Mouse (Mus musculus) spleen, adult 18-20 months (tissue): ENCODE results near the gene Slco3a1.
"Not testable (repeated sequence)": the region's sequence is repeated elsewhere in the genome, so short reads cannot be mapped to it uniquely, and the experiment has no call there.

Source experiments
- DNase-seq, 2 experiments: peaks; one replicate each; pipeline ENCODE4 v3.0.0; 2022; ENCODE audit warnings: mixed read lengths in 2 of 2

Slco3a1 gene

DNA sequence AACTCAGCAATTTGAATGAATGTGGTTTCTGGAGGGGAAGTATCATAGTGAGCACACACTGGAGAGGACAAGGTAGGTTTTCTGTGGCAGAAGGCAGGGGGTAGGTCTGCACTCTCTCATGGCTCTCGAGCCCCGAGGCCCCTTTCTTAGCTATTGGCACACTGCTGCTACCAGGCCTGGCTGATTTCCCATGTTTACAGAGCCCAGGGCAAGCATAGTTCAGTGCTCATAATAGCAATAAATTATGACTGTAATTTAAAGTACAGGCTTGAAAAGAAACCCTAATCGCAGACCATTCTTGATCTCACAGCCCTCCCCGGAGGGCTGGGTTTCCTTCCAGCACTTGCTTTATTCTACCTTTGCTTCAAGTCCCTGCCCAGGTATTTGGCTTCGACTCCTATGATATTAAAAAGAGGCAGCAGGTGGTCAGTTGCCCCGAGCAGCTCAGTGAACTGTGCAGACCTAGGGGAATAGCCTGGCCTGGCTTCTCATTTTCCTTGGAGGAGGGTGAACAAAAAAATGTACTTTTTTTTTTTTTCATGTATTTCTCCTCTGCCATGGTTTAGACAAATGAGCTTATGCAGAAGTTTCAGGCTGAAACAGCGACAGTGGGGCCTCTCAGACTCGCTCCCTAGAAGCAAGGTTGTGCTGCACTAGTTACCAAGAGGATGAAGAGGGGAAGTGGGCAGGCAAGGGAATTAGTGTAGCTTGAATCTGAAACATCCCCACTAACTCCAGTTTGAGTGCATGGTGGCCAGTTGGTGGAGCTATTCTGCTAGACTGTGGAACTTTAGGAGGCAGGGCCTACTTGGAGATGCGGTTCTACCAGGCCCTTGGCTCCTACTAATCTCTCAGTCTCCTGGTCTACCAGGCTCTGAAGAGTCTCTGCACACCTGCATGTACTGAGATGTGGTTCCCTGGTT, 130.4 kb downstream of the Slco3a1 start:
- DNase-seq: no peak

DNA sequence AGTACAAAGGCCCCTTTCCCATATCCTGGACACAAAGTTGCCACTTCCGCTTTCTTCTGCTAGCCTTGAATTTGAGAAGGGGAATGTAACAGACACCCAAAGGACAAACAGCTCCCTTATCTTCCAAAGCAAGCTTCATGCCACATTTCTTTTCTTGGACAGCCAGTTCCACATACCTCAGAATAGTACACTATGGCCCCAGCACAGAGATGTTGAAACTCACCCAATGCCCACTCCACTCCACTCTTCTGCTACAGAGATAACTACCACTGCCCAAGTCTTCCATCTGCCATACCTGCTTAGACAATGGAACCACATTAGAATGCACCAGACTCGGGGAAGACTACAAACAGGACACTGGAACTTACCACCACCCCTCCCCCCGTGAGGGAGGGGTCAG, 131.3 kb downstream of the Slco3a1 start:
- DNase-seq: no peak

DNA sequence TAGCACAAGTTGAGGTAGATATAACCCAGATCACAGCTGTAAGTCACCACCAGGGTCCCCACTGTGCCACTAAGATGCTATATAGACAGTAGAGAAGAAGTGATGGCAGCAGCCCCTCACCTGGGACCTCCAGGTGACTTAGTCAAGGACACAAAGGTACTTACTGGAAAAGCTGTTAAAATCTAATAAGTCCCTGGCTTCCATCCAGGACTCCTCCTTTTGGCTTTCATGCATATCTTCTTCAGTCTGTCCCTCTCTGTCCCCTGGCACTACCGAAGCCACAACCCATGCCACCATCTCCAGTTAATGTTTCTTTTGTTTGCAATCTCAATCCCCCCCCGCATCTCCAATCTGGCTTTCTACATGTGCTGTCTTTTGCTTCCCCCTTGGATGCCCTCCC, 131.8 kb downstream of the Slco3a1 start:
- no peak for DNase-seq

DNA sequence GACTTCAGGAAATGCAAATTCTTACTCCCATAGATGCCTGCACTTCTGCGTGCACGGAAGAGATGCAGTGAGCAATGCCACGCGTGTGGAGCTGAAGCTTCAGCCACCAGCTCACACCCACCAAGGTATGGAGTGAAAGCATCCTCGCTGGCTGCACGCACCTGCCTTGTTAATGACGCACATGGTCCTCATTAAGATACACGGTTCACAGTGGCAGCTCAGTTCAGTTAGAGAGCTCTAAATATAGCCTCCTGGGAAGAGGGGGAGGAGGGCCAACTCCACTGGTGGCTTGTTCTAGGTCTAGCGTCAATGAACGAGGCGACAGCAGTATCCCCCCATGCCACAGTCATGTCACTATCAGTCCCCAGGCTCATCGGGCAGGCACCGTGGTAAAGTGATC, 132.6 kb downstream of the Slco3a1 start:
- DNase-seq: no peak

DNA sequence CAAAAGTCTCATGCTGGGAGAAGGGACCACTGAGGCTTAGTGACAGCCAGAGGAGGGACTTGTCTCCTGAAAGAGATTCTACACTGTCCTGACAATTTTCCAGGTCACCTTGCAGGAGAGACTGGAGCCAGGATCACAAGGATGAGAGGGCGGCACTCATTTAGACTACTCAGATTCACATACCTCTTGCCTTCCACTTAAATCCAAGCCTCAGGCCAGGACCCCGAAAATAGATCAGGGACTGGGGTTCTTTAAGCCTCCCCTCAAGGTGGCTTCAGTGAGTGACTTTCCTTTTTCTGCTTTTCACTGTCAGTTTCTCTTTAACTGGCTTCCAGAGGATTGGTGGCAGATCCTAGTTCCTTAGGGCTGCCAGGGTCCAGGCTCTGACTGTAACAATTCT, 133.0 kb downstream of the Slco3a1 start:
- DNase-seq: no peak

DNA sequence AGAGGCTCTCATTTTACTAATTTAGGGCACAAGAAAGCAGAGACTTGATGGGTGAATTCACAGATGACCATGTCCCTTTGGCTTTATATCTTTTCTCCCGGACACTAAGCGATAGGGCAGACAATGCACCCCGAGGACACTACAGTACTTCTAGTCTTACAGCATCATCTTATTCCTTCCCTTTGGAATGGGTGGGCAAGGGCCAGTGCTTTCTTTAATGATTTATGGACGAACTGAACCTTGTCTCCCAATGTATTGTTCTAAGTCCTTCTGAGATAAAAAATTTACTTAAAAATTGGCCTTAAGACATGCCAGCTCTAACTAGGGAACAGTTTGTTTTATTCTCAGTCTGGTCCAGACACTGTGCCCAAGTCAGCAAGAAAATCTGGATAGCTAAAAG, 134.9 kb downstream of the Slco3a1 start:
- DNase-seq: no peak

DNA sequence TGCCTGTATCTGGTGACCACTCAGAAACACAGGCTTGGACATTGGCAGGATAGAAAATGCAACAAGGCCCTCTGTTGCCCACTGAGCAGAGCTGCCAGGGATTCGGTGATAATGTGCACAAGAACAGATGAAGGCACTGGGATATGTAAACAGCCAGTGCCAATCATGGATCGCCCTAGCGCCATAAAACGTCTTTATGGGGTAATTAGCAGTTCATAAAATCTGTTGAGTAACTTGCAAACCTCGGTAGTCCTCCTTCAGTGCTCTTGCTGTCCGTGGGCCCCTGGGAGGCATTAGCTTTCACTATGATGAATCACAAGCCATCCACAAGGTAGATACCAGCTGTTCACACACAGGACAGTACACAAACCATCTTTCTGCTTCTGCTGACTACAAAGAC, 137.6 kb downstream of the Slco3a1 start:
- DNase-seq: no peak

DNA sequence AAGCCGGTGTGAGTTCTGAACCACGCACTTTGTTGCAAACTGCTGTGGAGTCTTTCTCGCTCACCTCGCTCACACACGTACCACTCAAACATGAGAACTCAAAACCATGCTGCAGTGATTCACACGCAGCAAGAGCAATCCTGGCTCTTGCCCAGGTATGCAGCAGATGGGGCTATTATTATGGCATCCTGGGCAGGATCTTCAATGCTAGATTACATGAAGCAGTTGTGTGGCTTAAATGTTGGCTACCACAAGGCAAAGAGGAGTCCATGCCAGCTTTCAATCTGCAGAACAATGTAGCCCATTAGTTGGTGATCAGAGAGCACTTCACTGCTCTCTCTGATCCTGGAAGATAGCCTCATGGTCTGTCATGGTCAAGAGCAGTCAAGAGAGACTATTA, 139.3 kb downstream of the Slco3a1 start:
- DNase-seq: no peak

DNA sequence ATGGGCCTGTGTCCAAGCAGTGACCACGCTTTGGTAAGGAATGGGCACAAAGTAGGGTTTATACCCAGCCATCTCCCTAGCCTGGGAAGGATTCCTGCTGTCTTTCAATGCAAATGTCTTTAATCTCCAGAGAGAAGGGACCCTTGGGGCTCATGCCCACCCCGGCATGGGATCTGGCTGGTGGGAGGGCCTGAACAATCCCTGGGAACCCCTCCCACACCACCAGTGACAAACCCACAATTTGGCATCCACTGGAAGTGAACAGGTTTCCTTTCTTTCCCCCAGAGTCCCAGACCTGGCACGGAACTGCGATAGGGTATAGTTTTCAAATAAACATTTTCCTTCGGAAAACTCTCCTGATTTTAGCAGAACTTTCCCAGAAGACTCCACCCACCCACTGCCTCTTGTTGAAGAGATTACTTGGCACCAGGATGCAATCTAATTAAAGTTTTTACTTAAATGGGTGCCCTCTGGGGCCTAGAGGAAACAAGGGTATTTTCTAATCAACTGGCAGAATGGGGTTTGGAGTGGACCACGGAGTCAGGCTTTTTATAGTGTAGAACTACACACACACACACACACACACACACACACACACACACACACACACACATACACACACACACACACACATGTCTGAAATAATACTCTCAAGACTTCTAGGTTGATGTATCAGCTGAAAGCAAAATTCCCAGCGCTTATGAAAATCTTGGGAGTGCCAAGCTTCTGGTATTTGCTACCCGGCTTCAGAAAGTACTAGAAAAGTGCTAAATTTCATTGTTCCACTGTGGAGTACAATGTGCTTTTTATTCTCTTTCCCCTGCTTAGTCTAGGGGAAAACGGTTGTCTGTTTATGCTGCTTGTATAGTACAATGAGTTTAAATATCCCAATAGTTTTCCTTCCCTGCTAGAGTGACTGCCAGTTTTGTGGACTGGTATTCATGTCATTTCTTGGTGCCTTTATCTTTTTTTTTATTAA, 140.6 kb downstream of the Slco3a1 start:
- no peak for DNase-seq

DNA sequence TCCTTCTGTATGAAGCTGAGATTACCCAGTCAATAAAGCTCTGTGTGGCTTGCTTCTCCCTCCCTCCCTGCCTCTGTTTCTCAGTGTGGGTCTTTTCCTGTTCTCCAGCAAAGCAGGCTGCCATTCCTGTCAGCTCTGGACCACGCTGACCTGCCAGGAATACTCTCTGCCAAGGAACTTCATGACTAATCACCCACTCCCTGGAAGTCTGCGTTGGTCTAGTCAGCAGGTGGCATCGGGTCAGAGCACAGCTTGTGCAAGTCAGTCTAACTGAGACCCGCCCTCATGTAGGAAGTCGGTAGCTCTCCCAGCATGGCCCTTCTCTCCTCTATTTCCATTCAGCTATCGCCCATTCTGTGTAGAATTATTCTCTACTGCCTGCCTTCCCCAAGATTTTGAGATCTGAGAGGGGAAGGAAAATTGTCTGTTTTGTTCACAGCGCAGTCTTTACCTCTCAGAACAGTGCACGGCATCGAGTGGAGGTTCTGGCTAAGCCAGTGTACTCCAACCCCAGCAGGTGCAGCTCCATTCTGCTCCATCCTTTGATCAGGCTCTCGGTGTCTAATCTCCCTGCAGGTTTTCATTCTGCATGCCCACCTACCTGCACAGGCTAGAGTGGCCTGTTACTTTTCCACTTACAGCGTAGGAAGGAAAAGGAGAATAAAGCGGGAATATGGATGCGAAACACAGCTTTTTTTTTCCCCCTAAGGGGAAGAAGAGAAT, 145.8 kb downstream of the Slco3a1 start:
- DNase-seq: no peak

DNA sequence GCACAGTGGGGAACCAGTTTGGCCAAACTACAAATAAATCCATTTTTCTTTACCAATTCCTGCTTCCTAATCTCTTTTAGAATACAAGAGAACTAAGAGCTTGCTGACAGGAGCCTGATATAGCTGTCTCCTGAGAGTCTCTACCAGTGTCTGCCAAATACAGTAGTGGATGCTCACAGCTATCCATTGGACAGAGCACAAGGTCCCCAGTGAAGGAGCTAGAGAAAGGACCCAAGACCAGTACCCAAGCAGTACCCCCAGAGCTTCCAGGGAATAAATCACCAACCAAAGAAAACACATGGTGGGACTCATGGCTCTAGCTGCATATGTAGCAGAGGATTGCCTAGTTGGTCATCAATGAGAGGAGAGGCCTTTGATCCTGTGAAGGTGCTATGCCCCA, 146.7 kb downstream of the Slco3a1 start:
- DNase-seq: not testable (repeated sequence)

DNA sequence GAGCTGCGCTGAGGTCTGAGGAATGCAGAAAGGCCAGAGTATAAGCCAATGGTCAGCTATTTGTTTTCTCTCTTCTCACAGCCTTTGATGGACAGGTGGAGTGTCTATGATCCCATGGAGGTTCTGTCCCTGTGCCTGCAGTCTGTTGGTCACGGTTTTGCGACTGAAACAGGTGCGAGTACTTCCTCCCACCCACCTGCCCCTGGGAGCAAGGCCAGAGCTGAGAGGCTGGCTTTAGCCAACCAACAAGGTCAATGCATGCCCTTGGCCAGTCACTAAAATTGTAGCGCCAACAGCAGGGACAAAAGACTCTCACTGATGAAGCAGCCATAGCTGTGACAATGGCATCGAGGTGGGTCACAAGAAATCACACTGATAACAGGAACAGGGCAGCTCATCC, 154.9 kb downstream of the Slco3a1 start:
- no peak for DNase-seq

DNA sequence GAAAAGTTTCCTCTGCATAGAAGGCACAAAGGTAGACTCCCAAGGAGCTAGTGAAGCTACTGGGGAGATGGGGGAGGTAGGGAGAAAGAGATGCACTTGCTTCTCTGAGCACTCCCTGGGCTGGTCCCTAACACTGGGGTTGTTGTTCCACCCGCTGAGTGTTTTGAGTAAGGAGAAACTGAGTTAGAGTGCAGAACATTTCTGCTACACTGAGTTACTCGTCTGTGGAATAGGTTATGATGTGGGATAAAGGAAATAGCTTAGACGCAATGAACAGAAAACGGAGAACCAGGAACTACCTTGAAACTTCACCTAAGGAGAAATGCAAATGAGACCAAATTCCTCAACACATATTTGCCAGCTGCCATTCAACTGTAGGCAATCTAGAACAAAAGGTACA, 155.4 kb downstream of the Slco3a1 start:
- no peak for DNase-seq

DNA sequence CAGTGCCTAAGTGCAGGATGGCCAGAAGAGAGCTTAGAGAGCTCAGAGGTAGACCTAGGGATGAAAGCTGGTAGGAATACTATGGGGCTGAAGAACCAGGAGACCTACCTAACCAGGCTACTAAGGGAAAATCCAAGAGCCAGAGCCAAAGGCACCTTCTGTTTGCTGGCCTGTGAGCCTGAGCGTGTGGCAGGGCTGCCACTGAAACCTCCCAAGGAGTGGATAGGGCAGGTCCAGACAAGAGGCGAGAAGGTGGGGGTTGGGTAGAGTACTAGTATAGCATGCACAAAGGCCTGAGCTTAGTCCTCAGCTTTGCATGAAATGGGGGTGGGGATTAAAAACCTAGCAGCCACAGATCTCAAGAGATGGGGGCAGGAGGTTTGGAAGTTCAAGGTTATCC, 156.3 kb downstream of the Slco3a1 start:
- DNase-seq: no peak

DNA sequence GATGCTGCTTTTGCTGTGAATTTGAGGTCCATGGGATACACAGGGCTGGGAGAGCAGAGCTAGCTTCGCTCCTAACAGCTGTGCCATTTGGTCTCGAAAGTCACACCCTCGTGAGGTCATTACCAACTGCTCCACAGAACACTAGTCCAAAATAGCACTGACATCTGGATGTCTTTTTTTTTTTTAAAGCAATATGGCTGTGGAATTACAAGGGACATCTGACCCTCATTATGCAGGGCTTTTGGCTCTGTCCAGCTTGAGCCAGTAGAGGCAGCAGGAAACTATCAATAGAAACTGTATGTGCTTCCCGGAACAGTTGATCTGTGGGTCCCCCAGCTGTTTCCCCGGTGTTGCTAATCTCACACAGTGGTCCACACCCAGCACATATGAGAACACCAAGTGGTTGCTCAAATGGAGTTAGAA, 163.1 kb downstream of the Slco3a1 start:
- DNase-seq: no peak

DNA sequence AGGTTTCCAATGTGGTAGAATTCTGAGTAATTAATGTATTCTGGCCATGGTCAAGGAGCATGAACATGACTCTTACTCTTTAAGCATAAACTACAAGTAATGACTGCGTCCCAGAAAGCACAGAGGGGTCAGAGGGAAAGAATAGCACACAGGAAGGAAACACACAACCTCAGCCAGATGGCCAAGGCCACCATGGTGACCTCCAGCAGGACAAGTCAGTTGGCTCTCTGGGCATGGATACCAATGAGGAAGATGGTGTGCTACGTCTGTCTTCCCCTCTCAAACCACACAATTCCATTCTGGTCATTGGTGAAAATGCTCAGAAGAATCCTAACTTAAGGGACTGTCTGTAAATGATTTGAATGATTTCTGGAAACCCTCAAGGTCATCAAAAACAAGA, 165.0 kb downstream of the Slco3a1 start:
- DNase-seq: no peak

DNA sequence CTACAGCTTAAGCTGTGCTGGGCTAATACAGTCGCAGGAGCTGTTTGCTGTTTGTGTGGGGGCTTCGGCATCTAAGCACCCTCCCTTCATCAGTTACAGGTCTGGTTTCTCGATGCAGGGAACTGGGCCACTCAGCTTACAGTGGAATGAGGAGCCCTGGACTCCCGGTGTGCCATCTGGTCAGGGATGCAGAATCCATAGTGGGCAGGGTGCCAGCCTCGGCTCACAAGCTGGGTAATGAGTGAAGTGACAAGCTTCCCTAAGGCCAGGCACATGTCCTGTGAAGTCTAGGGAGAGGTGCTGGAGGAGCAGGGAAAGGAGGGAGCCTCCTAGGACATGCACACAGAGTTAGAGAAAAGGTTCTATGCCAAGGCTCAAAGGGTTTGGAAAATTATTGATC, 168.3 kb downstream of the Slco3a1 start:
- DNase-seq: no peak

DNA sequence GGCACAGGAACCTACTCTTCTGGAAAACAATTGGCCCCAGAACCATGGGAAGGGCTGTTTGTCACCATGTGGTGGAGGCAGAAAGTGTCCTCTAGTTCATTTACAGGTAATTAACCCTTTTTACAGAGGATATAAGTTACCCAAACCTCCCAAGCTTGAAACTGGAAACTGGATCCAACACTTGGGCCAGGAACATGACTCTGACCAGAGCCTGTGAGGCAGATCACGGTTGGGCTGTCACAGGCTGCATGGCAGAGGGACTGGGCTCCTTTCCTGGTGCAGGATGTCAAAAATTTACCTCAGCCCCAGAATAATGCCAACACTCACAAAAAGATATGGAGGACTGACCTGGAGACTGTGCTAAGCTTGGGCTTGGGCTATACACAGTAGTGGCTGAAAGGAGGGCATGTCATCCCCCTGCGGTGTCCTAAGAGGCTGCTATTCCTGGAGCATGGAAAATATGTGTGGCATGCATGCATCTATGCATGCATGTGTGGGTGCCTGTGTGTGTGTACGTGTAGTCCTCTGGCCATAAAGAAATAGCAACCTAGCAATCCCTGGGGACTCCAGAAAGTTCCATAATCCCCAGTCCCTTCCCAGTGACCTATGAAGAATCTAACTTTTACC, 171.4 kb downstream of the Slco3a1 start:
- no peak for DNase-seq

DNA sequence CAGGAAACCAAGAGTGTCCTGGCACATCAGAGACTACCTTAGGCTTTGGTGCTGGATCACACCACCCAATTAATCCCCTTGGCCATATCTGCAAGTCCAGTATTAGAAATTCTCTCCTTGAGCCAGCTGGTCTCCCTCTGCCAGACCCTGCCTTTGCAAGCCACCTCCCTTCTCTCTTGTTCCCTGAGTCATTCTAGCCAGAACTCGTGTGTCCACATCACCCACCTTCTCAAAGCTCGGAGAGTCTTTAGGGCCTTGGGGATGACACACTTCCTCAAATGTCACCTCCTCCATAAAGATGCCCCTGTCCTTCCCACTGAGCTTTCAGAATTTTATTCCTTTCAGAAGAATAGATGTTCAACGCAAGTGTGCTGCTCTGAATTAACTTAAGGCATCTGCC, 172.3 kb downstream of the Slco3a1 start:
- DNase-seq: no peak

DNA sequence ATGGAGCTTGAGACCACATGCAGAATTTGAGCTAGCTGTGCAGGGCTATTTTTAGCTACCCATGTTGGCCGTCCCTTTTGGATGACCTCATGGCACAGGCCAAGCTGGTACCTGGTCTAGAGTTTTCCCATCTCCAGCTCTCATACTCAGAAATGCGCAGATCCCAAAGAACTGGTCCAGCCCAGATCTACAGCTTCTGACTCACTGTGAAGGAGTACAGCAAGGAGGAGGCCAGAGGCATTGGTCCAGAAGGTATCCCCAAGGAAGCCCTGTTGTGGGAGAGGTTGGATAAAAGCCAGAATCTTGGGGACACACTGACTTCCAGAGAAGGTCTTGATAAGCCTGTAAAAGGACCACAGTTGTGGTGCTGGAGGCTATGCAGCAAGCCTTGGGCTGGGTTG, 172.7 kb downstream of the Slco3a1 start:
- DNase-seq: no peak

DNA sequence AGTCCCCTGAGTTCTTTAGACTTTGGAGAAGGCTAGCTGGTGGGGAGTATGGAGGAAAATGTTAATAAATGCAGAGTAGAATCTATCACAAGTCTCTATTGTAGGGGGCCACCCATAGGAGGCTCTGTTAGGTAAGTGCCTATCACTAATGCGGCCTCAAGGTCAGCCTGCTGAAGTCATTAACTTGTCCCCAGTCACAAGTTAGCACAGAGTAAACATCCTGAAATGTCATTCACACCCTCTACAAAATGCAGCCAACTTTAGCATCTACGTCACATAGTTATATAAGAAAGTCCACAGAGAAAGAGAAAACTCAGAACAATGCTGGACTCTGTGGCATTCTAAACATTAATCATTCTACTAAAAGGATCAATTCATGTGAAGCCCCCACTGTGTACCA, 173.5 kb downstream of the Slco3a1 start:
- no peak for DNase-seq

DNA sequence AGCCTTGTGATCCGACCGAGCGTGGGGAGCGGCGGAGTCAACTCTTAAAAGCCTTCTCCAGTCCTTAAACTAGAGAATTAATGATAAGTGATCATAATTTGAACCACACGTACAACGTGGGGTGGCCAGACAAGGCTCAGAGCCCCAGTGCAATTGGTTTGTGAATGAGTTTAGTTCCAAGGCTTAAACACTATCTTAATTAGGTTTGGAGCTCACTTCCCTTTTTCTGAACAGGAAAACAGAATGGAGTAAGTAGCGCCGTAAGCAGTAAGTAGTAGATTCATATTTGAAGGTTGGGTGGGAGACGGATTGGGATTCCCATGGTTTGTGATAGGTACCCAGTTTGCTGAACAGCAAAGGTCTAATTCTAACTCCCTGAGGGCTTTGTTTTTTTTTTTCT, 176.7 kb downstream of the Slco3a1 start:
- no peak for DNase-seq
